Mouse (Mus musculus) monocyte, adult 5-6 weeks (primary cell): ENCODE results near the gene Igfbp2. TPM values are rescaled to one million over a fixed set of nuclear protein-coding genes. Genes with fewer than 3 reads are reported as not detected.

Source experiments
- ATAC-seq: fragments of 153-309, 156-312 bp; replicated peaks from 2 replicates; pipeline ENCODE4 v1.8.0; 2017; ENCODE audit warnings: mild to moderate bottlenecking; ENCODE audit not compliant: low TSS enrichment, insufficient number of reproducible peaks, severe bottlenecking, poor library complexity, low FRiP score
- total RNA-seq: library from RNA; stranded (forward); fragments of 200-1000, 200-491, 200-594 nt; gene quantifications from 3 replicates; pipeline ENCODE4 v1.2.3, GENCODE M21; 2017

Gene Igfbp2
- total RNA-seq, 1 experiment from 2014 or later = not detected

GRCm38 (mm10) chr1:72813089-72813638 is 11.1 kb upstream of the Igfbp2 start:
- no peak for ATAC-seq

- no peak for ATAC-seq
Observed at GRCm38 (mm10) chr1:72813639-72814403, 10.5 kb upstream of the Igfbp2 start.

- ATAC-seq = no peak
Observed at GRCm38 (mm10) chr1:72815184-72815583, 9.1 kb upstream of the Igfbp2 start.

GRCm38 (mm10) chr1:72815616-72816015 is 8.7 kb upstream of the Igfbp2 start:
- ATAC-seq = no peak

- ATAC-seq = no peak
Observed at GRCm38 (mm10) chr1:72819995-72820394, 4.3 kb upstream of the Igfbp2 start.

- no peak for ATAC-seq
Observed at GRCm38 (mm10) chr1:72822893-72823292, 1.4 kb upstream of the Igfbp2 start.

GRCm38 (mm10) chr1:72824707-72825101 is 401 bp downstream of the Igfbp2 start:
- no peak for ATAC-seq

GRCm38 (mm10) chr1:72825286-72825685 is 983 bp downstream of the Igfbp2 start:
- no peak for ATAC-seq

- ATAC-seq = no peak
Observed at GRCm38 (mm10) chr1:72825921-72826320, 1.6 kb downstream of the Igfbp2 start.

- ATAC-seq = no peak
Observed at GRCm38 (mm10) chr1:72826446-72826845, 2.1 kb downstream of the Igfbp2 start.

GRCm38 (mm10) chr1:72826931-72827330 is 2.6 kb downstream of the Igfbp2 start:
- no peak for ATAC-seq

- no peak for ATAC-seq
Observed at GRCm38 (mm10) chr1:72827411-72828315, 3.4 kb downstream of the Igfbp2 start.

GRCm38 (mm10) chr1:72828843-72829242 is 4.5 kb downstream of the Igfbp2 start:
- ATAC-seq = no peak

- no peak for ATAC-seq
Observed at GRCm38 (mm10) chr1:72830485-72830884, 6.2 kb downstream of the Igfbp2 start.

GRCm38 (mm10) chr1:72832715-72833153 is 8.4 kb downstream of the Igfbp2 start:
- no peak for ATAC-seq

- no peak for ATAC-seq
Observed at GRCm38 (mm10) chr1:72833563-72833962, 9.3 kb downstream of the Igfbp2 start.

GRCm38 (mm10) chr1:72839356-72839755 is 15.1 kb downstream of the Igfbp2 start:
- no peak for ATAC-seq

GRCm38 (mm10) chr1:72839791-72840190 is 15.5 kb downstream of the Igfbp2 start:
- ATAC-seq = no peak

GRCm38 (mm10) chr1:72842666-72843459 is 18.6 kb downstream of the Igfbp2 start:
- ATAC-seq = no peak
